Mouse (Mus musculus) frontal cortex, postnatal 10 days (tissue): ENCODE data around the gene Slc46a1.

Experiments
- DNase-seq, 2 experiments: peaks; one replicate each; pipeline ENCODE4 v3.0.0; 2022; ENCODE audit warnings: low spot score in 2 of 2, mixed read lengths in 1 of 2

The Slc46a1 gene

DNA sequence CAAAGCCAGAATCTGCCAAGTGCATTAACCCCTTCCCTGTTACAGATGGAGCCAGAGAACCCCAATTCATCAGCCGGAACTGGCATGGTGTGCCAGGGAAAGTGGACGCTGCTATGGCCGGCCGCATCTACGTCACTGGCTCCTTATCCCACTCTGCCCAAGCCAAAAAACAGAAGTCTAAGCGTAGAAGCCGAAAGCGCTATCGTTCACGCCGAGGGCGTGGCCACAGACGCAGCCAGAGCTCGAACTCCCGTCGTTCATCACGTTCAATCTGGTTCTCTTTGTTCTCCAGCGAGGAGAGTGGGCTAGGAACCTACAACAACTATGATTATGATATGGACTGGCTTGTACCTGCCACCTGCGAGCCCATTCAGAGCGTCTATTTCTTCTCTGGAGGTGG lies 36.0 kb downstream of the Slc46a1 start:
- no peak for DNase-seq

DNA sequence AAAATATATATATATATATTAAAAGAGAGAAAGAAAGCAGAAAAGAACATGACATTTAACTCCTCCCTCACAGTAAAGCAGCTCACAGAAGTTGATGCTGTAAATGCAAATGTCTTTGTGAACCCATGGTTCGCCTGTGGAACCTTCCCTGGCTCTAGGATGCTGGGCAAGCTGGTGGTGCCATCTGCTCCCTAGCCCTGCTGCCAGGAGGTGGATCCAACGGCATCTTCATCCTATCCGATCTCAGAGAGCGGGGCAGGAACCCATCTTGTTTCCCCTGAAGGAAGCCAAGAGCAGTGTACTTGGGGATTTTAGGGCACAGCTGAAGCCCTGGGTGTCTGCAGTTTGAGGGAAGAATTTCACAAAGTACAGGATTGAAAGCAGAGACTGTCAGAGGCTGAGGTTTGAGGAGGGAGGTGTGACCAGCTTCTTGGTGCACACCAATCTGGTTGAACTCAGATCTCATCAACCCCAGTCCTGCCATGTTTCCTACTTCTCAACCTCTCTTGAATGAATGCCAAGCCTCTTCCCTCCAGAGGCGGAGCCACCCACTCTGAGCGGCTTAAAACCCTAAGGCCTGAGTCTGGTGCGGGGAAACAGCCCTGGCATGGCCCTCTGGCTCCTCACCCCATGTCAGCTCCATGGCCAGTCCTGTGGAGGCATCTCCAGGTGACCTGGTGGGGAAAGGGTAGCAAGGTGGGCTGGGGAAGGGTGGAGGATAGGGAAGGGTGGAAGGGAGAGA lies 37.6 kb downstream of the Slc46a1 start, which contains the start of gene Sebox:
TSS of gene Sebox (plus strand) at position 539 of the 742 bp plus-strand sequence.
- no peak for DNase-seq

DNA sequence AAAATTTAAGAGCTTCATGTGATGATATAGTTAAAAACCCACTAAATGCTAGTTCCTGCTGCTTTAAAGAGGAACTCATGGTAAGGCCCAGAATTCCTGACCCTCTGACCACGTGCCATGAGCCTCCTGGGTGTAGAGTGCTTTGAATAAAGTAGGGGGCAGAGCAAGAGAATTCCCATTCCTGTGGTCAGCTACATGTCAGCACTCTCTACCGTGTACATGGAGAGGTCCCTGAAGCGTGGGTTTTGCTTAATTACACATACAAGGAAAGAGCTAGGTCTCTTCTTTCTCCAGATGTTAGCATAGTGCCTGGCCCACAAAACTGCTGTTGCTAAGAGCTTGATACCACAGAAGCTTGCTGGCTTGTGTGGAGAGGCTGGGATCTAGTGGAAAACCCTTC lies 39.9 kb downstream of the Slc46a1 start:
- no peak for DNase-seq

DNA sequence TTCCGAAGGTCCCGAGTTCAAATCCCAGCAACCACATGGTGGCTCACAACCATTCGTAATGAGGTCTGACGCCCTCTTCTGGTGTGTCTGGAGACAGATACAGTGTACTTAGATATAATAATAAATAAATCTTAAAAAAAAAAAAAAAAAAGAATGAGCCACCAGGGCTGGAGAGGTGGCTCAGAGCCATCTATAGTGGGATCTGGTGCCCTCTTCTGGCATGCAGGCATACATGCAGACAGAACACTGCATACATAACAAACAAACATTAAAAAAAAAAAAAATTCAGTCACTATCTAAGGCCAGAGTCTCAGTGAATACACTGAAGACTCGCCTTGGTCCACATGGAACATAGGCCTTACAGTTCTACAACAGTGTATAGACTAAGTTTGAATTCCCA lies 43.7 kb downstream of the Slc46a1 start:
- no peak for DNase-seq

DNA sequence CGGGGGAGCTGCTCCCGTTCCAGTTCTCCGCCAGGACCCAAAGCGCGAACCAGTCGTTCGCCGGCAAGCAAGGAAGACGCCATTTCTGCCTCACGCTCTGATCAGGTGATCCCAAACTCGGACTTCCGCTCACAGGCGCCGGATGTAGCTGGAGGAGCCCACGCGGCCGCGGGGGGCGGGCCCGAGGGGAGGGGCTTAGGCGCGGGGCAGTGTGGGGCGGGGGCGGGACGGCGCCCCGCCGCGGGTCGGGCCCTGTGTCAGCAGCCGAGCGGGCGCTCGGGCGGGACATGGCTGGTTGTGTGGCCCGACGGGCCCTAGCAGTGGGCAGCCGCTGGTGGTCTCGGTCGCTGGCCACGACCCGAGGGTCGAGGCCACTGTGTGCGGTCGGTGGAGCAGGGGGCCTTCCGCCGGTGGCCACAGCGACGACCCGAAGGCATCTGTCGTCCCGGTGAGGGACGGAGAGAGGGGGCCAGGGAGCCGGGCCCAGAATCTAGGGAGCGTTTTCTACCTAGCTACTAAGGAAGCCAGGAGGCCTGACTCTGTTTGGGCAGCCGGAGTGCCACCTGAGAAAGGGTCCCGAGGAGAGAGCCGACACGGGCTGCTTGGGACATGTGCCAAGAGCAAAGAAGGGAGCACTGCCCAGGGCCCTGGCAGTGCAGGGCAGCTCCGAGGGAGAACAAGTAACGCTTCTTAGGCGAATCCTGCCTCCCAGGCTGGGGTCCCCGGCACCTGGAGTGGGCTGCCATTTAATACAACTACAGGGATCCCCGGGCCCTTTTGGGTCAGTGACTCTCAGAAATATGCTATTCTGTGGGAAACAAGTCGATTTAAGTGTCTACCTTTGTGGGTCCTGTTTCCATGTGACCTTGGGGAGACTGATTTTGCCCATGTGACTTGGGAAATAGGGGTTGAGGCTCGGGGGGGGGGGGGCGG lies 46.8 kb downstream of the Slc46a1 start, which contains the start of the genes Tmem199 and Poldip2:
TSS of gene Tmem199 (minus strand) at position 148 of the 933 bp plus-strand sequence.
TSS of gene Poldip2 (plus strand) at position 169 of the 933 bp plus-strand sequence.
- DNase-seq, result peak; percentile 86 to 87

DNA sequence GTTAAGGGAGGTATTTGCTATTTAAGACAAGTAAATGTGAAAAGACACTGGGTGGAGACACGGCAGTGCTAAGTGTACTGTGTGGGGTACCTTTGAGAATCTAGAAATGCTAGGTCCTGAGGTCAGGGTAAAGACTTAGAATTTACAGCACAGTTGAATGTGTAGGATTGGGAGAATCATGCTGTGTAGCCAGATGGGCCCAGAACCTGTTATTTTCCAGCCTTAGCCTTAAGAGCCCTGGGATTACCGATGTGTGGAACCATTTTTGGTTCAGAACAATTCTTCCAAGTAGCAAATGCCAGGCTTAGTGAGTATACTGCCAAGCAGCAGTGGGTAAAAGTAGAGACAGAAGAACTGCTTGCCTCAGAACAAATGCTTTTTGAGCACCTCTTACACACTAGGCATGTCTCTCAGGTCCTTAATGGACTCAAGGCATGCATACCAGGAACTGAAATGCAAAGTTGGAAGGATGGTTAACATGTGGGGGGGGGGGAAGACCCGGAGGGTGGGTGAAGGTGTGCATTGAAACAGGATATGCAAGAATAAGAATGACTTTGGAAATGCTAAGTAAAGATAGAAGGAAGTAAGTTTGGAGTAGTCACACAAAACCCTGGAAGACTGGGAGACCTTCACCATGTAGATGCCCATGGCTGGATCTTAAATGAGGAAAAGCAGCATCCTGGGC lies 47.8 kb downstream of the Slc46a1 start:
- no peak for DNase-seq

DNA sequence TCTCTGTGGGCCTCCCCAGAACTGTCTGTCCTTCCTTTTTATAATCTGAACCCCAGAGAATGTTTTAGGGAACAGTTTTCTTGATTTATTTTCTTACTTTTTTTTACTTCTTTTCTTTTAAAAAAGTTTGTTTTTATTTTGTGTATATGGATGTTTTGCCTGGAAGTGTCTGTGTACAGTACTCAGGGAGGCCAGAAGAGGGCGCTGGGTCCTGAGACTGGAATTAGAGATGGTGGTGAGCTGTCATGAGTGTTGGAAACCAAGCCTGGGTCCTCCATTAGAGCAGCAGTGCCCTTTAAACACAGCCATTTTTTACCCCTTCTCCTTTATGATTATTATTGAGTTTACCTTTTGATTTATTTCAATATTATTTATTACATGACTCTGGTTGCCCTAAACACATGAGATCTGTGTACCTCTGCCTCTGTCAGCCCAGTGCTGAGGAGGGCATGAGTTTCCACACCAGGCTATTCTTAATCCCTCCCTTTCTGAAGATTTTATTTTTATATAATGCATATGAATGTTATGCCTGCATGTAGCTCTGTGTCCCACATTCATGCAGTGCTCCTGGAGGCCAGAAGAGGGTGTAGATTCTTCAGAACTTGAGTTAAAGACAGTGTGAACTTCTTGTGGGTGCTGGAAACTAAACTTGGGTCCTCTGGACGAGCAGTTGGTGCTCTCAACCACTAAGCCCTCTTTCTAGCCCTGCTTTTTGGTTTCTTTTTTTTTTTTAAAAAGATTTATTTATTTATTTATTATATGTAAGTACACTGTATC lies 50.2 kb downstream of the Slc46a1 start:
- no peak for DNase-seq

DNA sequence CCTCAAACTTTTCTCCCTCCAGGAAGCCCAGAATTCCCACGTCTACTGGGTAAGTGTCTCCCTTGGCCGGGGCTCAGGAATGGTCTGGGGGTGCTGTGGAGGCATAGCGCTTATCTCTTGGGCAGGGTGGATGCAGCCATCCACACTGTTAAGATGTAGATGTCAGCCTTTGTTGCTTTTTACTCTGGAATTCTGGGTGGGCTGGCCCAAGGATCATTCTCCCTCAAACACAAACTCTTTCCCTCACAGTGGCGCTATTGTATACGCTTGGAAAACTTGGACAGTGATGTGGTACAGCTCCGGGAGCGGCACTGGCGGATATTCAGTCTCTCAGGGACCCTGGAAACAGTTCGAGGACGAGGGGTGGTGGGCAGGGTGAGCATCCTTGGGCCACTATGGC lies 53.4 kb downstream of the Slc46a1 start:
- no peak for DNase-seq
